Mouse (Mus musculus) embryonic facial prominence, embryonic 12.5 days (tissue): Measurements from ENCODE around the gene Gapdh. TPM values are rescaled to one million over a fixed set of nuclear protein-coding genes. Genes with fewer than 3 reads are reported as not detected.
"Not testable (repeated sequence)": the region's sequence is repeated elsewhere in the genome, so short reads cannot be mapped to it uniquely, and the experiment has no call there.

ENCODE experiments used
- ATAC-seq: fragments of 200-750 bp; cut with Nextera tagmentation; 2 replicates; pipeline ENCODE4 v1.8.0; 2017; ENCODE audit not compliant: insufficient number of reproducible peaks, insufficient read depth, low FRiP score, low TSS enrichment
- H3K27ac ChIP-seq: fragments of 300-500 bp; sonication (generic); 2 replicates; pipeline ENCODE4 v1.5.1; 2016; ENCODE audit warnings: mild to moderate bottlenecking
- H3K27me3 ChIP-seq: fragments of 300-500 bp; sonication (generic); 2 replicates; pipeline ENCODE4 v1.6.1; 2016; ENCODE audit warnings: mild to moderate bottlenecking, moderate library complexity
- H3K36me3 ChIP-seq: fragments of 300-500 bp; sonication (generic); 2 replicates; pipeline ENCODE4 v1.6.1; 2016; ENCODE audit warnings: mild to moderate bottlenecking
- H3K4me1 ChIP-seq: fragments of 300-500 bp; sonication (generic); 2 replicates; pipeline ENCODE4 v1.6.1; 2016
- H3K4me2 ChIP-seq: fragments of 300-500 bp; sonication (generic); replicated peaks from 2 replicates; pipeline ENCODE4 v1.6.1; 2016; ENCODE audit warnings: mild to moderate bottlenecking, moderate library complexity
- H3K4me3 ChIP-seq: fragments of 300-500 bp; sonication (generic); 2 replicates; pipeline ENCODE4 v1.5.1; 2016; ENCODE audit warnings: mild to moderate bottlenecking
- H3K9ac ChIP-seq: fragments of 300-500 bp; sonication (generic); 2 replicates; pipeline ENCODE4 v1.6.1; 2016; ENCODE audit warnings: mild to moderate bottlenecking, moderate library complexity
- H3K9me3 ChIP-seq: fragments of 300-500 bp; sonication (generic); 2 replicates; pipeline ENCODE4 v1.6.1; 2016; ENCODE audit warnings: mild to moderate bottlenecking, moderate library complexity
- WGBS: fragments of 180-500 bp; shearing (Covaris S2); methylation state at CpG from one replicate; pipeline ENCODE4 v1.1.7; 2016; 5-methylcytosine and 5-hydroxymethylcytosine counted together
- polyA plus RNA-seq: library from polyadenylated mRNA; unstranded; fragments of >200 nt; fragmentation: Nextera tagmentation; extraction: Ambion mirVana; gene quantifications from 2 replicates; pipeline ENCODE4 v1.2.1, GENCODE M21; 2016

Gapdh gene
- polyA plus RNA-seq, 1 experiment from 2014 or later = 1,846 TPM

GRCm38 (mm10) chr6:125166861-125167650 is 789 bp upstream of the Gapdh start:
- Histone ChIP-seq H3K27ac (peak overlapping the region; percentile 91), H3K9ac (peak overlapping the region; percentile 47), H3K27me3 (no peaks in the 10 kb centered on the region), H3K4me2 (peak overlapping the region; percentile 56), H3K4me1 (peaks cover 38% of the 10 kb centered on the region), H3K4me3 (peak overlapping the region; percentile 89), H3K36me3 (peaks cover 59% of the 10 kb centered on the region), H3K9me3 (no peaks in the 10 kb centered on the region)
- ATAC-seq = peak; percentile 3; the same call in 1 of the 2 replicates
- WGBS = 21% methylated on average over 10 of the region's 10 CpGs

GRCm38 (mm10) chr6:125165328-125165891 is 857 bp downstream of the Gapdh start:
- peaks cover 55% of the 10 kb centered on the region for H3K36me3 ChIP-seq

DNA sequence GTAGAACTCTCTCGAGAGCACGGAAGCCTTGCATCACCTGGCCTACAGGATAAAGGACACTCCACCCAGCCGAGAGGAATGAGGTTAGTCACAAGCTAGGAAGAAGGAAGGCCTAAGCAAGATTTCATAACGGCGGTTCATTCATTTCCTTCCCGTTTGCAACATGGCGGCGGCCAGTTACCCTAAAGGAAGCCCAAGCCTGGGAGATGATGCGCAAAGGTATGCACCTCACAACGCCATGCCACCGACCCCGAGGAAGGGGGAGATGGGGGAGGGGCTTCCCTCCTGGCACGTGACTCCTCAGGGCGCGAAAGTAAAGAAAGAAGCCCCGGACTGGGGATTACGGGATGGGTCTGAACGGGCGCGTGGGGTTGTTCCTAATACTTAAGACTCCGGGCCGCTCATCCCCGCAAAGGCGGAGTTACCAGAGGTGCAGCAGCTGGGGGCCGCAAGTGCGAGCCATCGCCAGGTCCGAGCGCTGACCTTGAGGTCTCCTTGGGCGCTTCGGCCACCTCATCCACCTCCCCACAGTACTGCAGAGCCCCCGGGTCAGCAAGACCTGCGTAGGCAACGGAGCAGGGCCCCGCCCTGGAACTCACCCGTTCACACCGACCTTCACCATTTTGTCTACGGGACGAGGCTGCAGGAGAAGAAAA is 1.5 kb downstream of the Gapdh start:
- Histone ChIP-seq H3K4me1 (peaks cover 46% of the 10 kb centered on the region), H3K9me3 (no peaks in the 10 kb centered on the region), H3K27ac (peak overlapping the region; percentile 91), H3K9ac (peak overlapping the region; percentile 99), H3K36me3 (peaks cover 50% of the 10 kb centered on the region), H3K4me2 (peak overlapping the region; percentile 88), H3K4me3 (peak overlapping the region; percentile 89), H3K27me3 (no peaks in the 10 kb centered on the region)
- WGBS = under 1% methylated on average over 39 of the region's 39 CpGs
- ATAC-seq = peak; percentile 13

More at GRCm38 (mm10) chr6:125165328-125165891, 857 bp downstream of the Gapdh start:
- Histone ChIP-seq H3K9me3 (no peaks in the 10 kb centered on the region), H3K4me3 (peak overlapping the region; percentile 89), H3K4me2 (peak overlapping the region; percentile 88), H3K27ac (peak overlapping the region; percentile 91), H3K9ac (peak overlapping the region; percentile 99), H3K4me1 (peaks cover 46% of the 10 kb centered on the region), H3K27me3 (no peaks in the 10 kb centered on the region)
- under 1% methylated on average over 36 of the region's 36 CpGs for WGBS
- ATAC-seq = peak; percentile 91

GRCm38 (mm10) chr6:125163801-125164657 is 2.2 kb downstream of the Gapdh start:
- no peak for ATAC-seq
- H3K4me3 ChIP-seq = peak overlapping the region; percentile 89
- peak overlapping the region; percentile 91 for H3K27ac ChIP-seq
- peaks cover 50% of the 10 kb centered on the region for H3K36me3 ChIP-seq
- H3K9me3 ChIP-seq = no peaks in the 10 kb centered on the region
- H3K9ac ChIP-seq = peak overlapping the region; percentile 99
- 3% methylated on average over 20 of the region's 20 CpGs for WGBS
- no peaks in the 10 kb centered on the region for H3K27me3 ChIP-seq
- peaks cover 46% of the 10 kb centered on the region for H3K4me1 ChIP-seq
- peak overlapping the region; percentile 88 for H3K4me2 ChIP-seq

DNA sequence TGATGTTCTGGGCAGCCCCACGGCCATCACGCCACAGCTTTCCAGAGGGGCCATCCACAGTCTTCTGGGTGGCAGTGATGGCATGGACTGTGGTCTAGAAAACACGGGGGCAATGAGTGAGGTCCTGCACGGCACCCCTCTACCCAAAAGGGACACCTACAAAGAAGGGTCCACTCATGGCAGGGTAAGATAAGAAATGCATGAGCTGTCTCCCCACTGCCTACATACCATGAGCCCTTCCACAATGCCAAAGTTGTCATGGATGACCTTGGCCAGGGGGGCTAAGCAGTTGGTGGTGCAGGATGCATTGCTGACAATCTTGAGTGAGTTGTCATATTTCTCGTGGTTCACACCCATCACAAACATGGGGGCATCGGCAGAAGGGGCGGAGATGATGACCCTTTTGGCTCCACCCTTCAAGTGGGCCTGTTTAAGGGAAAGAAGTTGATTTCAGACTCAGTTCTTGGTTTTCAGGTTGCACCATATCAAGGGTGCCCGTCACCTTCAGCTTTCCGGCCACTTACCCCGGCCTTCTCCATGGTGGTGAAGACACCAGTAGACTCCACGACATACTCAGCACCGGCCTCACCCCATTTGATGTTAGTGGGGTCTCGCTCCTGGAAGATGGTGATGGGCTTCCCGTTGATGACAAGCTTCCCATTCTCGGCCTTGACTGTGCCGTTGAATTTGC is 3.5 kb downstream of the Gapdh start:
- not testable (repeated sequence) for H3K4me3 ChIP-seq, H3K27me3 ChIP-seq, H3K27ac ChIP-seq, H3K9me3 ChIP-seq, H3K4me2 ChIP-seq, H3K9ac ChIP-seq, ATAC-seq
- Histone ChIP-seq H3K36me3 (peaks cover 48% of the 10 kb centered on the region), H3K4me1 (peaks cover 40% of the 10 kb centered on the region)
- whole genome bisulfite sequencing = 75% methylated on average over 13 of the region's 16 CpGs

DNA sequence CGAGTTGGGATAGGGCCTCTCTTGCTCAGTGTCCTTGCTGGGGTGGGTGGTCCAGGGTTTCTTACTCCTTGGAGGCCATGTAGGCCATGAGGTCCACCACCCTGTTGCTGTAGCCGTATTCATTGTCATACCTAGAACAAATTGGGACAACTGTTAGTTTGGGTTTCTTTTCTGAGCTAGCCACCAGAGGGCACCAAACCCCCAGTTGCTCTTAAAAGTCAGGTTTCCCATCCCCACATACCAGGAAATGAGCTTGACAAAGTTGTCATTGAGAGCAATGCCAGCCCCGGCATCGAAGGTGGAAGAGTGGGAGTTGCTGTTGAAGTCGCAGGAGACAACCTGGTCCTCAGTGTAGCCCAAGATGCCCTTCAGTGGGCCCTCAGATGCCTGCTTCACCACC is 4.3 kb downstream of the Gapdh start:
- H3K4me3 ChIP-seq, H3K27me3 ChIP-seq, H3K4me2 ChIP-seq, H3K9ac ChIP-seq, H3K27ac ChIP-seq, H3K9me3 ChIP-seq, ATAC-seq: not testable (repeated sequence)
- WGBS = 15% methylated on average over 4 of the region's 5 CpGs
- Histone ChIP-seq H3K36me3 (peaks cover 47% of the 10 kb centered on the region), H3K4me1 (peaks cover 32% of the 10 kb centered on the region)

GRCm38 (mm10) chr6:125160854-125161760 is 5.2 kb downstream of the Gapdh start:
- WGBS = 17% methylated on average over 22 of the region's 22 CpGs
- H3K36me3 ChIP-seq = peaks cover 47% of the 10 kb centered on the region
- ATAC-seq = no peak
- H3K27me3 ChIP-seq = no peaks in the 10 kb centered on the region
- H3K4me2 ChIP-seq = no peak overlapping the region
- no peaks in the 10 kb centered on the region for H3K9me3 ChIP-seq
- H3K9ac ChIP-seq = no peak overlapping the region
- H3K4me3 ChIP-seq = no peak overlapping the region
- H3K27ac ChIP-seq = peak overlapping the region; percentile 24
- H3K4me1 ChIP-seq = peaks cover 24% of the 10 kb centered on the region

GRCm38 (mm10) chr6:125160558-125160853 is 5.8 kb downstream of the Gapdh start:
- Histone ChIP-seq H3K4me2 (no peak overlapping the region), H3K4me1 (peaks cover 23% of the 10 kb centered on the region), H3K9ac (no peak overlapping the region), H3K36me3 (peaks cover 50% of the 10 kb centered on the region), H3K27me3 (no peaks in the 10 kb centered on the region), H3K27ac (peak overlapping the region; percentile 24; the same call in 1 of the 2 replicates), H3K4me3 (no peak overlapping the region), H3K9me3 (no peaks in the 10 kb centered on the region)
- ATAC-seq = no peak
- WGBS = 62% methylated on average over 10 of the region's 10 CpGs

- H3K27ac ChIP-seq = peak overlapping the region; percentile 24; the same call in 1 of the 2 replicates
- H3K36me3 ChIP-seq = peaks cover 51% of the 10 kb centered on the region
- no peaks in the 10 kb centered on the region for H3K9me3 ChIP-seq
- ATAC-seq = no peak
- no peak overlapping the region for H3K4me3 ChIP-seq
- 81% methylated on average over 7 of the region's 7 CpGs for WGBS
- H3K27me3 ChIP-seq = no peaks in the 10 kb centered on the region
- H3K9ac ChIP-seq = no peak overlapping the region
- H3K4me1 ChIP-seq = peaks cover 23% of the 10 kb centered on the region
- no peak overlapping the region for H3K4me2 ChIP-seq
Measured at GRCm38 (mm10) chr6:125159773-125160557, 6.3 kb downstream of the Gapdh start.
